Mouse (Mus musculus) spleen, postnatal 10 days (tissue): ENCODE results near the gene Itm2b.
A peak's percentile ranks its signal among the peaks of the same experiment; 100 is the strongest.

Experiments
- DNase-seq, 2 experiments: peaks; one replicate each; pipeline ENCODE4 v3.0.0; 2021 to 2022; ENCODE audit warnings: low spot score in 2 of 2

Gene Itm2b

DNA sequence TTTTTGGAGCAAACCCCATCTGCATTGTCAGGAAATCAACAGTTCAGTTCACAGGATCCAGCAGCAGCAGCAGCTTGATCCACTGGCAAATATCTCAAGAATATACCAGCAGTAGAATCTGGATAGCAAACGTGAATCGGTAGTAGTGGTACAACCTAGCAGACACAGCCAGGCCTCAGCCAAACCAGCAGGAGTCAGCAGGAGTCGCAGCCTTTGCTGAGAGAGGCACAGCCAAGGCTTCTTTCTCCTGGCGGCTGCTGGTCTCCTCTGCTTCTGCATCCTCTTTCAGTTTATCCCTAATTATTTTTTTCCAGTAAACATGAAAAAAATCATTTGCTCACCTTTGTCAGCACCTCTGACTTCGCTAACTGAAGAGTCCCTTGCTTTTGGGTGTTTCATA lies 10.7 kb upstream of the Itm2b start:
- DNase-seq = no peak

DNA sequence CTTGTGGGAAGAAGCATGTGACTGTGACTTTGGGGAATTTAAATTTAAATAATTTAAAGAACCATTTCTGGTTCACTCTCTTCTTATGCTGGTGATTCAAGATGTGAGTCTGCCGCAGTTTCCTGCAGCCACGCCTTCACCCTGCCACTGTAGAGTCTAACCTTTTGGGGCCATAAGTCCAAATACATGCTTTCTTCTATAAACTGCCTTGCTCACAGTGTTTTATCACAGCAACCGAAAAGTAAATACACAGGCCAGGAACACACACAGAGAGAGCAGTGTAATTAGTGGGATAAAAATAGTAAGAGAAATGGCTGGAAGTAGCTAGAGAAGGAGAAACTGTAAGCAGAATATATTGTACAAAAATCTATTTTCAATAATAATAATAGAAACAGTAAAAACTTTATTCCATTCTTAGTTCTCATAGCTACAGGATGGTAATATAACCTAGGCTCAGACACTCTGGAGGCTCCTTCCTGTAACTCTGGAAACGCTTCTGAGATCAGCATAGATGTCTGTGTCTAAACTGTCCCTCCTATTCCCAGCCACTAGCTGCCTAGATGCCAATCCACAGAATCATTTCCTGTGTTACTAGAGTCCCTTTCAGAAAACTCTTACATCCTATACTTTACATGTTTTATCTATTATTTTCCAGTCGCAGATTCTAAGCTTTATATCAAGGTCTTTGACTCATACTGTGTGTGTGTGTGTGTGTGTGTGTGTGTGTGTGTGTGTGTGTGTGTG lies 9.3 kb upstream of the Itm2b start:
- no peak for DNase-seq

DNA sequence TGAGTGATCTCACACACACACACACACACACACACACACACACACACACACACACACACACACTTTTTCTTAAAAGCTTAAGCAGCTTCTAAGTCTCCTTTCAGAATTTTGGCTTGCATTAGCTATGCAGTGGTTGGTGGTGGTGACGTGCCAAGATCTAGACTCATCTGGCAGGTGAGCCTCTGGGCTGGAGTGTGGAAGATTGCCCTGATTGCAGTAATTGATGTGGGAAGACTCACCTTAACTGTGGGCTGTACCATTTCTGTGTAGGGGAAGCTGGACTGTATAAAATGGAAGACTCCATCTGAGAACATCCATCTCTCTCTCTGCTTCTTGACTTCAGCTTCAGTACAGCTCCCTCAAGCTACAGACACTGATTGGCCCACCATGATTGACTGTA lies 6.4 kb upstream of the Itm2b start:
- DNase-seq = no peak

DNA sequence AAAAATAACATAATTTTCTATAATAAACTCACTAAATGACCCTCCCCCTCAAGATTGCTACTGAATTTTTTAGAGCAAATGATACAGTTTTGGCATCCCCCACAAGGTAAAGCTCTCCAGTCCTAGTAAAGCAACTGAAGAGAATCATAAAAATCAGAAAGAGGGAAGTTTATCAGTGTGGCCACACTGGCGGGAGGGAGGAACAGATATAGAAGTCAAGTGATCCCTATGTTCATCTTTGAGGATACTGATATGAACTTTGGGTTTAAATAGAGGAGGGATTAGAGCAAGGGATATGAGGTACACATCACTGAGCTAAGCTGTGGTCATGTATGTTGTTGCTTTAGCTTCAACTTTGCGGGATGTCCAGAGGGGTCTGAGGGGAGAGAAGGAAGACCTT lies 5.1 kb upstream of the Itm2b start:
- no peak for DNase-seq

DNA sequence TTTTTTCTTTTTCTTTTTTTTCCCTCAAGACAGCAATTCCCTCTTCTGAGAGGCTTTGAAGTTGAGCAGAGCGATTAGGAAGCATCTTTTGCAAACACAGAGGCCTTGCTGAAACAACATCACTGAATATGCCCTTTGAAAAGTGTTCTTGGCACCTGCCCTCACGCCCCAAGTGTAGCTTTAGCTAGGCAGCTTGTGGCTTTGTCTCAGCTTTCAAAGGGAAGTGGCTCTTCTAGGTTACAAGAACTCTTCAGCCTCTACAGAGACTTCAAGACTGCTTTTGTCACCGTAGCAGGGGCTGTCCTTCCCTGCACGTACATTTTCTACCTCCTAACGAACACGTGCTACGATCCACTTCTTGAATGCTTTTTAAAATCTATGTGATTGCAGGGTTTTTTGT lies 4.0 kb upstream of the Itm2b start:
- DNase-seq = peak in 1 of 2 experiments; percentile 23

DNA sequence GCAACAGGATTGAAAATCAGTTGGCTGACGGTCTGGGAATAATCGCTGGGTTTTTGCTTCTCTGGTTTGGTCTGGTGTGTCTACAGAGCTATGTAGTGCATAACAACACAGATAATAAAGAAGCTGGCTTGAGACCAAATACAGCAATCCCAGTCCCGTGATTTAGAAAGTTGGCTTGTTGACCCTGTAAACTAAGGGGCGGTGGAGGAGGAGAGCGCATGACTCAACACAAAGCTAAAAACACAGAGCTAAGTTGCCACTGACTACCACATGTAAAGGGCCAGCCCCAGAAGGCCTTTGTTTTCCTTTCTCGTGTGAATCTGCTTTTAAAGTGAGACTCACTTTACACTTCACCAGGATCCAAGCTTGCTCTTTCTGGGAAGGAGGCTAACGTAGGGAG lies 3.5 kb upstream of the Itm2b start:
- DNase-seq = no peak

DNA sequence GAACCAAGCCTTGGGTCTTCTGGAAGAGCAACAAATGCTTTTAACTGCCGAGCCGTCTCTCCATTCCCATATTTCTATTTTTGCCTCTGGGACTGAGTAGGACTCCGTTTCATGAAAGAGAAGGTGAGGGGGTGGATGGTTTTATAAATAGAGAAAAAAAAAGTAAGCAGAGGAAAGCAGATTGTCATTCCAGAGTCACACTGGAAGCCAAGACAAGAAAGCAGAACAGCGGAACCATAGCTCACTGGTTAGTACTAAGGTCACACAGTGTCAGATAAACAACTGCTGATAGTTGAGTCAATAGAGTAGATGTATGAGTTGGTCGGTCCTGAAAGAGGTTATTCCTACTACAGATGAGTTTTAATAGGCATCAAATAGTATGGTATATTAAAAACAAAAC lies 1.4 kb upstream of the Itm2b start:
- no peak for DNase-seq

DNA sequence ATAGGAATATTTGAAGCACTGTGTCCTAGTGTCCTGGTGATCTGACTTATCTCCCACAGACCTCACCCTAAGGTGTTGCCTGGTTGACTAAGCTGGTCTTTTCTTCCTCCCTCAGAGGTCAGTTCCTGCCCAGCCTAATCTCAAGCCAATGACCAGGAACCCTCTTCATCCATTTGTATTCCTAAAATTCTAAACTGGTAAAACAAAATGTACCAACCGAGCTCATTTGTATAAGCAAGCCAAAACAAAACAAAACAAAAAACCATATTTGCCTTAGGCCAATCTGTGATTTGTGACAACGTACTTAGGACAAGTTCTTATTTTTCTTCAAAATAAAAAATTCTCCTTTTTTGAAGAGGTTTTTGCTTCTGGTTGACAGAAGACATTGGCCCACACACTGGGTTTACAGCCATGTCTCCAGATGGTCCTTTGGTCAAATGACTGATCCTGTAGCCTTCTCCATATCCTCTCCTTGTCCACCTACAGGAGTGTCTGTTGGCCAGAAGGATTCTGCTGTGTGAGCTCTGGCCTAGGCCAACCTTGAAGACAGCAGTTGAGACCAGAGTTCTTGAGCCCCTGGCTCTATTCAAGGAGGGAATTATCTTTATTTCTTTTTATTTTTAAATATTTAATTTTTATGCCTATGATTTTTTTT lies 758 bp upstream of the Itm2b start:
- no peak for DNase-seq

DNA sequence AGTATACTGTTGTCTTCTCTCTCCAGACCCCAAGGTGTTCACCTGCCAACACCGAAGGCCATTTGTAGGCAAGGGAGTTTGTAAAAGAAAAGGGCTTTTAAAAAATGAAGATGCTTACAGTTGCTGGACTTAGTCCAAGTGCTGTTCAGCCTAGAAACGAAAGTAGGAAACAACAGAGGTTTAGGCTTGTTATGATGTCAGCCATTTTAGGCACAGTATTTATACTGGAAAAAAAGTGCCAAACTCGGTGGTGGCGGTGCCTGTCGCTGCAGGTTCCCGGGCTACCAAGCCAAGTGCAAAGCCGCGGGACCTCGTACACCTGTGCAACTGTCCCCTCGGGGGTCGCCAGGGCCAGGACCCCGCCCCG lies 560 bp downstream of the Itm2b start:
- no peak for DNase-seq

DNA sequence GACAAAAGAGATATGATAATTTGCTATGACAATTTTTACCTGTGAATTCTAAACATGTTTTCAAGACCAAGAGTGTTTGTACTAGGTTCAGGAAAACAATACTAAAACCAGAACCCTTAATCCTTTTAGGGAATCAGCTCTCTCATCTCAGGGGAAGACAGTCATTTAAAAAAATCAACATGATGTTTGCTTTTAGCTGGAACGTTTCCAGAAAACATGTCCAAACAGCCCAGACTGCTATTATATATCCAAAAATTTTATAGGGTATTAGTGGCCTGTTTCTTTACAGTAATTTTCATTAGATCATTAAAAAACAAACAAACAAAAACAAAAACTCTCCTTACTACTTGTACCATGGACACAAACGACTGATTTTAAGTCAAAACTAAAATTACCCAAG lies 1.3 kb downstream of the Itm2b start:
- DNase-seq = no peak

DNA sequence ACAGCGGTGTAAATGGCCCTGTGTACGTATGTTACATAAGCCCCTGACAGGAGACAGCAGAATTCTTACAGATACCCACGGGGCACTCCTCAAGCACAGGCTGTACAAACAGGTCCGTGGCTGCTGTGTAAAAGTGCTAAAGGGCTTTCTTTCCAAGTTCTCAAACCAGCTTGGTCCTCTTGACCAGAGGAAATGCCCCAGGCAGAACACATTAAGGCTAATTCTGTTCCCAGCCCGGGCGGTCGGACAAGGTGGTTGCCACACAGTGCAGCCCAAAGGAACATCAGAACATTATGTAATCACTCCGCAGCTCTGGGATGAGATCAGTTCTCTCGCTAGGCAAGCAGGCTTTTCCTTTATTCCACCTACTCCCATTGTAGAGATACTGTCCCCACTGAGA lies 2.4 kb downstream of the Itm2b start:
- no peak for DNase-seq

DNA sequence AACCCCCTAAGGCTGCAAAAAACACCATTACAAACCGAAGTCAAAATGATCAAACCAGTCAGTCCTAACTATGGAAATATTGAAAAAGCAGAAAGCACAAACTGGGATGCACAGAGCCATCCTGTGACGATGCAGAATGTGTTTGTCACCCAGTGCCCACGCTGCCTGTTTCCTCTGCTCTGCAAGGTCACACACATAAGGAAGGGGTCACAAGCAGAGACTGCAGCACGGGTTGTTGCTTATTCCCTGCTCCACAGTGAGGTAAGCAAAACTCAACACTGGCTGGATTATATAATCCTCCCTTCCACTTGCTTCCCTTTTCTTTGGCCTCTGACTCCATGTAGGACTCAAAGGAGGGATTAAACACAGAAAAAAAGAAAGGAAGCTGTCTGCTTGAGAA lies 3.5 kb downstream of the Itm2b start:
- DNase-seq = no peak

DNA sequence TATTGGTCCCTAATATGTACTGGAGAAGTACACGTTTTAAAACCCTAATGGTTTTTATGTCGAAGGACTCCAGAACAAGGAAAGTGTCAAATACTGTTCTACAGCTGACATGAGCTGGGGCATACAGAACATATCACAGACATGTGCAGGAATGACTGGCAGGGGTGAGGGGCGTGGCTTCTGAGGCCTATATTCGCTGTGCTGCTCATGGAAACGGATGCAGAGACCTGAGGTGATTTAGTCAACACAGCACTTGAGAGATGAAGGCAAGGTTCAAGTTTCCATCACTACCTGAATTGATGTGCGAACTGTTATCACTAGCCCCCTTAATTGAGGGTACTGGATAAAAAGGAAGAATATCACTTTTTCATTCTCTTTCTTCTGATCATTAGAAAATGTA lies 7.3 kb downstream of the Itm2b start:
- no peak for DNase-seq

DNA sequence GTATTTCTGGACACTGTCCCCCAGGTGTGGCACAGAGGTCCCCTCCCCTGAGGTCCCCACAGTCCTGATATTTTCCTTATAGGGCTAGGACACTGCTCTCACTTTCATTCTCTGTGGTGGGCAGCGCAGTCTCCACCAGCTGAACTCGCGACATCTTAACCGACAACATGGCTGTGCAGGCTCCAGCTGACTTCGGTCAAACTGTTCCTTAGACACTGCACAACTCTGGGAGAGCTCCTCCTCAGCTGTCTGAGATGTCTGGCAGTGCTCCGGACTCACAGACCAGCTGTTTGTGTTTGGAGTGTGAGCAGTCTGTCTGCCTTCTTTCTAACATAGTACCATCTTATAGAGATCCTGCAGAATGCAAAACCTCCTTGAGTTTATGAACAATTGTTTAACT lies 8.2 kb downstream of the Itm2b start:
- DNase-seq = no peak

DNA sequence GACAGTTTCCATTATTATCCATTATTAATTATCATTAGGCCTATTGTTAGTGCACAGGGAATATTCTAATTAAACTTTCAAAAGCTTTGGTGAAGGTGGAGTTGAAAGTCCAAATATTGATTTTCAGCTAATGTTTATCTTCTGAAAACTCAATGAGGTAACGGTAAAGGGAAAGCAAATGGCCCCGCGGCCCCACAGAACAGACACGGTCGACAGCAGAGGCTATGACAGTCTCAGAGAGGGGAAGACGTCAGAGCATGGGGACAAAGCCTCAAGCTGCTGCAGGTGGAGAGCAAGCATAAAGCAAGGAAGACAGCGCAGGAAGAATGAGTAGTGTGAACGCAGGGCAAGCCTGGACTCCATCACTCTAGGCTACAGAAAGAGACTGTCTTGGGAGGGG lies 9.2 kb downstream of the Itm2b start:
- DNase-seq = no peak

DNA sequence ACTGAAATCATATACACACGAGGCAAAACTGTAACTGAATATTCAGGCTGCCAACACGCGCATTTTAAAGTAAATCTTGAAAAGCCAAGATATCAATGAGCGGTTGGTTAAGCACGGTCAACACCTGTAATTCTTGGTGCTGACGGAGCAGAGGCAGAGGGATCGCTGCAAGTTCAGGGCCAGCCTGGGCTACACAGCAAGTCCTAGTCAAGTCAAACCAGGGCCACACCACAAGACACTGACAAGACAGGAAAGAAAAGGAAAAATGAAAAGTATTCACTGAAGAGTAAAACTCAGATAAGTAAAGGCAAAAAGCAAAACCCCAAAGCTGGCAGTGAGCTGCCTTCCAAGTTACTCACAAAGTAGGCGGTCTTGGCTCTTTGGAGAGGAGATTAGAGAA lies 9.6 kb downstream of the Itm2b start:
- DNase-seq = no peak

DNA sequence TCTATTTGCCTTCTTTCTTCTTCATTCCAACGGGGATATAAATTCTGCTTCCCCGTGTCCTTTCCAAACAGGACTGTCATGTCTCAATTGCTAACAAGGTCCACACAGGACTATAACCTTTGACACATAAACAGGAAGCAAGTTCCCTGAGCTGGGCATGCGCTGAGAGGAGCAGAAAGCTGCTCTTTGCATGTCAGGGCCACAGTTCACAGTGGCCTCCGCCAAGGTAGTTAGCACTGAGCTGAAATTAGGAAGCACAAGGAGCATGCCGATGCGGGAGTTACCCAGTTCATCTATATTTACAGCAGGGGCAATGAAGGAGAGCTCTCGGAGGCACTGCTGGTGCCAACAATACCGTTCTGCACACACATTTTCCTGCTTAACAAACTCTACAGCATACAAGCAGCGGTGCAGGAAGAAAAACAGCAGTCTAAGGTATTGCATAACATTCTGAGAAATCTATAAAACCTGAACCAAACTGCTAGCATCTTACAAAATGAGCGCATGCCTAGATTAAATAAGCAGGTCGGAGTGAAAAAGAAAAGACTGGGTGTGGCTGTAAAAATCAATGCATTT lies 10.7 kb downstream of the Itm2b start:
- no peak for DNase-seq

DNA sequence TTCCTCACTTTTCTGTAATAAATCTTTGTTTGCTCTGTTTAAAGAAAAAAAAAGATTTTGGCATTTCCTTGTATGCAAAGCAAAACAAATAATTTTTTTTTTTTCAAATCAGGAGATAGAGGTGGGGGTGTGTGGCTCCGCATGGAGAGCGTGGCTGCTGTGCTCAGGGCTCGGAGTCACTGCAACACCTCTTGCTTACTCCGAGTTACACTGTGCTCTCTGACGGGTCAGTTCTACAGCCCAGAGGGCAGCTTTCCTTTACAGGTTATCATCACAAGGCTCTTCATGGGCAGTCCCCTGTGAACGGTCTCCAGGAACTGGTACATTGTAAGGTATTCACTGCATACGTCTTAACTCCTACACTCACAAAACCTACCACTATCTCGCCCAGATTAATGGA lies 11.5 kb downstream of the Itm2b start:
- no peak for DNase-seq

DNA sequence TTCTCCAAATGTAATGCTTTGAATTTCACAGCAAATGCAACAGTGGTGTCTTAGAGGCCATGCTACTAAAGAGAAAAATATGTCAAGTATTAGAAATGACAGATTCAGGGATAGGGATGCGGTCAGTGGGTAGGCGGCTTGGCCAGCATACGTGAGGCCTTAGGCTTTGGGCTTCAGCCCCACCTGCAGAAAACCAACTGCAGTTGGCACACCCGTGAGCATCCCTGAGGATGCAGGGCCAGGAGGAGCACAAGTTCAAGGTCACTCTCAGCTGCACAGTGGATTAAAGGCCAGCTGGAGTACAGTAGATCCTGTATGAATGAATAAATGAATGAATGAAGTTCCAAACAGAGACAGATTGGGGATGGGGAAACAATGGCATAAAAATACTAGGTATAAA lies 12.1 kb downstream of the Itm2b start:
- no peak for DNase-seq

DNA sequence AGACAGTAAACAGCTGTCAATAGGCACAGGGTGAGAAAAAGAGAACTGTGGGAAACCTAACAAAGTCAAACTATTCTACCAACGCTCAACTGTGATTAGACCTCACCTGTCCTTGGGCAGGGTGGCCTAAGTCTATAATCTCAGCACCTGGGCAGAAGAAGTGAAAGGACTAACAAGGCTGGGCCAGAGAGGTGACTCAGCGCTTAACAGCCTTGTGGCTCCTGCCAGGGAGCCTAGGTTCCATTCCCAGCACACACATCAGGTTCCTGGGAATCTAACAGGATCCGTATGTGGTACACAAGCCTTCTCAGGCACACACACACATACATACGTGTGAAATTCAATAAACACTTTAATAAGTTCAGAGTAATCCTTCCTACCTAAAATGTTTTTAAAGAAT lies 13.5 kb downstream of the Itm2b start:
- no peak for DNase-seq

DNA sequence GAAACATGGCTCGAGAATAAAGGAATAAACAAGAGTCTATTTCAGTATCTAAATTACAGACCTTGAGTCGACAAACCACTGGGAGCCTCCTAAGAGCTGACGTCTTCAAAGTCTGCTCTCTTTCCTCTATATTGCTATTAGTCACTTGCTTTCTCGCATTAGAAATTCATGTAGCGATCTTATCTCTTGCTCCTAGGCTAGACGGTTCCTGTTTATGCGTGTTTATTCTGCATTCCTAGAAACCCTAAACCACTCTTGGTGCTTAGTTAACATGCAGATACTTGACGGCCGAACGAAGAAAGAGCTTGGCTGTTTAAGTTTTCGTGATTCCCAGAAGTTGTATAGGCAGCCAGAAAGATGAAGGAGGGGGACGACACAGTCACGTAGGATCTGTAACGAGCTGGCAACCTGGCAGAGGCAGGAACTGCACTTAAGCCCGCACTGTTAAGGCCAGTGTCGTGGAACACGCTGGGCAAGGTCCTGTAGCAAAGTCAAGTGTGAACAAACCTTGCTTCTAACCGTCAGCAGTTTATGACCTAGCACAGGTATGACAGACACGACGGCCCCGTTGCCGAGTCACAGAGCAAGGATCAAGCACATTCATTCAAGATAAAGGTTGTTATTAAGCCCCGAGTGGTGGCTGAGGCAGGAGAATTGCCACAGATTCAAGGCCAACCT lies 14.3 kb downstream of the Itm2b start:
- DNase-seq = no peak

DNA sequence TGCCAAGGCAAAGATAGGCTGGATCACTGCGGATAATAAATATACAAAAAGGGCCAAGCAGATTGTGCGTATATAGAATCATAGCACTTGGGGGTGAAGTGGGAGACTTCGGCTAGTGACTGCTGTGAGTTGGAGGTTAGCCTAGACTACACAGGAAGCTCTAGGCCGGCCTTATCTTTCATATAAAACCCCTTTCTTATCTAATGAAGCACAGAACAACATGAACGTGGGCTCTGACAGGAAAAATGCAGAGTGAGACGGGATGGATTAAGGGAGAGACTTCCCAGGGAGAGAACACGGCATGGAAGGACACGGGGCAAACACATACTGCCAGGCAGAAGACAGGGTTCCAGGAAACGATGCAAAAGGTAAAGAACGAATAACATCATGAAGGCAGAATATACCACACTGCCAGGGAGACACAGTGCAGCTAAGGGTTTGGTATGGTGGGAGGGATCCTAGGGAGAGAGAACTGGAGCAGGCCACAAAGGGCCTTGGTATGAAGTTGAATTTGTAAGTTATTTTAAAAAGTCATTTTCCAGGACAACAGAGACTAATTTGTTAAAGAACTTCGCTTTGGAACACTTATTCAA lies 14.9 kb downstream of the Itm2b start:
- DNase-seq = no peak

DNA sequence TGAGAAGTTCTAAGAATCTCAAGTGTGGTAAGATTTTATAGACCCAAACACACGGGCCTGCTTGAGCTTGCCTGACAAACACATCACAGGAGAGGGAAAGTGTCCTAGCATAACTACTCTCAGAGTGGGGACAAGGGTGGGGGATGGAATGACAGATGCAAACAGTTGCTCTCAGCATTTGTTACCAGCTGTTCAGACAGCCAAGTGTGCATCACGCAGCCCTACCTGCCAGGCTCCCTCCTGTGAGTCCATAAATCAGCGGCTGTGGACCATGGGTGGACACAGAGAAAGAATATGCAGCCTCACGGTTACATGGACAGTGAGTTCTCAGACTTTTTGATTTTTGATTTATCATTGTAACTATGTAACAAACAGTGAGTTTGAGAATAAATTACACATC lies 15.5 kb downstream of the Itm2b start:
- DNase-seq = no peak
